Mouse (Mus musculus) C2C12 (cell line): ENCODE measurements around the gene Gm37240.

Experiments
- CEBPB ChIP-seq: IDR thresholded peaks from one replicate; pipeline ENCODE4 v1.6.1; 2011; ENCODE audit warnings: low read depth, mild to moderate bottlenecking, control low read depth, moderate library complexity
- CTCF ChIP-seq: IDR thresholded peaks from one replicate; pipeline ENCODE4 v1.5.1; 2011; ENCODE audit not compliant: control insufficient read depth, insufficient read depth, insufficient read length
- MAX ChIP-seq: IDR thresholded peaks from one replicate; pipeline ENCODE4 v1.6.1; 2011; ENCODE audit warnings: mild to moderate bottlenecking, control low read depth

- TF ChIP-seq CTCF: no peak
- TF ChIP-seq MAX: no peak
- no peak for TF ChIP-seq CEBPB
Measured at GRCm38 (mm10) chr3:84815461-84815860, 1071.9 kb downstream of the Gm37240 start.
